Mouse (Mus musculus): Measurements from ENCODE around the gene Masp1.

DNA sequence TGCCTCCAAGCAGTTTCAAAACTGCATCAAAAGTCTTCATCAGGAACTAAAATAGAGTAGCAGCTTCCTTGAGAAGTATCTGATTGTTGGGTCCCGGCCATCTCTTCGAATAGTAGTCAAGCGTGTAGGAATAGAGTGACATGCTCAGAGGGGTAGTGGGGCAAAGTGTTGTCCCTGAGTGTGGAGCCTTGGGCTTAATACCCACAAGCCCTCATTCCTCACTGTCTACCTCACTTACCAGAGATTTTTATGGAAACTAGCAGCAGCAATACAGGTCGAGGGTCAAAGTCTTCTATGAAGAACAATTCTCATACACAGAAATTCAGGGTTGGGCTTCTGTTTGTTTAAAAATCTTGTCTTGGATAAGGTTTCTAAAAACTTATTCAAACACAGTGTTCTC lies 69.8 kb downstream of the Masp1 start:
- no peak for TF ChIP-seq POLR2A (IDR thresholded peaks at IDR 0.05; ENCODE audit: low read depth, low read length)
- TF ChIP-seq CTCF (conservative IDR thresholded peaks at IDR 0.05; ENCODE audit: insufficient read depth, insufficient read length, low read depth, low read length), result no peak

Measured in kidney, adult 2 months (tissue).